Mouse (Mus musculus): ENCODE measurements around the gene Hoxd13. TPM values are rescaled to one million over a fixed set of nuclear protein-coding genes. Genes with fewer than 3 reads are reported as not detected.

Gene Hoxd13
- polyA plus RNA-seq, 1 experiment from 2014 or later = not detected

DNA sequence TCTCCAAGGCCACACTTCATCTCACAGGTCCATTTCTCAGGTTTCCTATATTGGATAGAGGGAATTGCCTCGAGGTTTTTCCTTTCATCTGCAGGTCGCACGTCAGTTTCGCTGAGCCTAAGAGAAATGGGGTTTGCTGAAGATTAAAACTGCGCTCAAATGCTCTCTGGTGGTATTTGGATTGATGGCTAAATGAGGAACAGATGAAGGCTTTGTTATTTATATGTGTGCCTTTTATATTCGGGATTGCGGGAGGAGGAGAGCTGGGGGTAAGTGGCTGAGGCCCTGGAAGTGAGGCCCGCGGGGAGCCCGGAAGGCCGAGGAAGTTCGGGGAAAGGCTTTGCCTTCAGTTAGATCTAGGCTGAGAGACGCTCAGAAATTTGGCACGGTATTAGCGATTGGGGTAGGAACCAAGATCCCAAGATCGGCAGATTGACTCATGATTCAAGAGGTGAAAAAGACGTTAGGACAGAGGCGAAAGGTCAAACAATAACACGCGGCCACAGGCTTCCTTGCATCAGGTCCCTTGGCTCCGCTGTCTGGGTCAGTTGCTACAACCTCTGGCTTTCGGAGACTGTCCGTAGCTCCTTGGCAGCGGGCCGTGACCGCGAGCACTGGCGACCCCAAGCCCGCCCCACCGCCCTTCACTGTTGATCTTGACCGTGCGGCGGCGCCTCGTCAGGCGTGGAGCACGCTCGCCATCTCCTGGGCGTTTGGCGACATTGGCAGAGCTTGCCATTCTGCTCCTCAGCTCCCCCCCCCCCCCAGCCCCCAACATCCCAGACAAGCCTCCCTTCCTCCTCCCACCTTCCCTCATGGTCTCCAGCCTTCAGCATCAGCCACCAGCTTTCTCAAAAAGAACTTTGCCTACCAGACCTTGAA lies 4.6 kb downstream of the Hoxd13 start:
- ATAC-seq = no peak
- Histone ChIP-seq H3K36me3 (ENCODE audit: control insufficient read depth, insufficient read depth) (no peaks in the 10 kb centered on the region), H3K27ac (ENCODE audit: low read depth, low read length) (no peak overlapping the region), H3K9me3 (ENCODE audit: control insufficient read depth) (no peaks in the 10 kb centered on the region), H3K9ac (ENCODE audit: low read depth, low read length) (no peak overlapping the region), H3K4me2 (replicated peaks; ENCODE audit: low read depth) (peak overlapping the region; percentile 58), H3K4me1 (replicated peaks; ENCODE audit: control insufficient read depth, insufficient read depth, low read length) (0 out of 2 replicates have a peak, but pooled peaks cover 3% of the 10 kb centered on the region), H3K4me3 (ENCODE audit: low read depth, low read length) (peak overlapping the region; percentile 38), H3K27me3 (replicated peaks; ENCODE audit: control insufficient read depth, insufficient read depth, low read length) (peaks cover 99% of the 10 kb centered on the region)
- TF ChIP-seq CTCF (IDR thresholded peaks at IDR 0.05; ENCODE audit: low read depth) = peak; percentile 86
- WGBS = 6% methylated on average over 39 of the region's 40 CpGs

DNA sequence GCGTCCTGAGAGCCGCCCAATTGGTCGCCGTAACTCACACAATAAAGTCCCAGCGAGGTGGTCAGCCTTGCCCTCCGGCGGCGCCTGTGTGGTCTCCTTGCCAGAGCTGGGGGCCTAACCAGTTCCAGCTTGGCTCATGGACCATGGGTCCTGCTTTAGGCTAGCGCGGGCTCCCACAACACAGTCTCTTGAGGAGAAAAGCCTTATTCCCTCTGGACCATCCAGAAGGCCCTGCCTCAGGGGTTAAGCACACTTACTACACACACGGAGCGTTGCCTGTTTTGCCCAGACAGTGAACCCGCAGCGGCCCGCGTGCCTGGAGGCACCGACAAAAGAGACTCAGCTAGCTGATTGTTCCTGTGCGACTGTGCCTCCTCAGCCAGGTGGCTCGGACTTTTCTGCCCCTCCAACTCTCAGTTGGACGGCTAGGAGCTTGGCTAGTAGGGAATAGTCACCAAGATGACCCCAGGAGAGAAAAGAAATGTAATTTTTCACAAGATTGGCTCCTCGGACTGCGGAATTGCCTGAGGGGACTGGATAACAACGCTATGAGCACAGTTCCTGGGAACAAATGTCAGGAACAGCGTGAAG lies 5.8 kb downstream of the Hoxd13 start:
- H3K27me3 ChIP-seq (replicated peaks; ENCODE audit: control insufficient read depth, insufficient read depth, low read length) = peaks cover 99% of the 10 kb centered on the region
- no peak overlapping the region for H3K27ac ChIP-seq (ENCODE audit: low read depth, low read length)
- no peak overlapping the region for H3K9ac ChIP-seq (ENCODE audit: low read depth, low read length)
- no peak for TF ChIP-seq CTCF (IDR thresholded peaks at IDR 0.05; ENCODE audit: low read depth)
- H3K4me3 ChIP-seq (ENCODE audit: low read depth, low read length) = no peak overlapping the region
- no peak overlapping the region for H3K4me2 ChIP-seq (replicated peaks; ENCODE audit: low read depth)
- 5% methylated on average over 24 of the region's 24 CpGs for WGBS
- no peaks in the 10 kb centered on the region for H3K36me3 ChIP-seq (ENCODE audit: control insufficient read depth, insufficient read depth)
- H3K4me1 ChIP-seq (replicated peaks; ENCODE audit: control insufficient read depth, insufficient read depth, low read length) = no peaks in the 10 kb centered on the region
- ATAC-seq = no peak
- no peaks in the 10 kb centered on the region for H3K9me3 ChIP-seq (ENCODE audit: control insufficient read depth)

DNA sequence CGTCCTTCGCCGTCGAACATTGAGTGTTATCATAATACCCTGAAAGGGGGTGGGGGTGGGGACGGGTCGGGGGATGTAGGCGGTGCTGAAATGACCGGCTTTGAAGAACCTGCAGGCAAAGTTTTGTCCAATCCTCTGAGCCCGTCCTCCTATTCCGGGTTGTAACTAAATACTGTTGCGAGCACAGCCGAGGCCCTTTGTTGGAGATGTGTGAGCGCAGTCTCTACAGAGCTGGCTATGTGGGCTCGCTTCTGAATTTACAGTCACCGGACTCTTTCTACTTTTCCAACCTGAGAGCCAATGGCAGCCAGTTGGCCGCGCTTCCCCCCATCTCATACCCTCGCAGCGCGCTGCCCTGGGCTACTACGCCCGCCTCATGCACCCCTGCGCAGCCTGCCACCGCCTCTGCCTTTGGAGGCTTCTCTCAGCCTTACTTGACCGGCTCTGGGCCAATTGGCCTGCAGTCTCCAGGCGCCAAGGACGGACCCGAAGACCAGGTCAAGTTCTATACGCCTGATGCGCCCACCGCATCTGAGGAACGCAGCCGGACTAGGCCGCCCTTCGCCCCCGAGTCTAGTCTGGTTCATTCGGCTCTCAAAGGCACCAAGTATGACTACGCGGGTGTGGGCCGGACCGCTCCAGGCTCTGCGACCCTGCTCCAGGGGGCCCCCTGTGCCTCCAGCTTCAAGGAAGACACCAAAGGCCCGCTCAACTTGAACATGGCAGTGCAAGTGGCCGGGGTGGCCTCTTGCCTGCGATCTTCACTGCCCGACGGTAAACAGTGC lies 7.0 kb downstream of the Hoxd13 start, which contains the start of gene Hoxd12:
TSS of gene Hoxd12 (plus strand) at position 133 of the 785 bp plus-strand sequence.
- TF ChIP-seq CTCF (IDR thresholded peaks at IDR 0.05; ENCODE audit: low read depth) = no peak
- H3K9me3 ChIP-seq (ENCODE audit: control insufficient read depth) = no peaks in the 10 kb centered on the region
- H3K4me2 ChIP-seq (replicated peaks; ENCODE audit: low read depth) = no peak within 1 kb of the TSS
- H3K36me3 ChIP-seq (ENCODE audit: control insufficient read depth, insufficient read depth) = no peaks in the 10 kb centered on the region
- 4% methylated on average over 47 of the region's 47 CpGs for WGBS
- no peak within 1 kb of the TSS for H3K27ac ChIP-seq (ENCODE audit: low read depth, low read length)
- no peak for ATAC-seq
- H3K9ac ChIP-seq (ENCODE audit: low read depth, low read length) = no peak within 1 kb of the TSS
- peaks cover 99% of the 10 kb centered on the region for H3K27me3 ChIP-seq (replicated peaks; ENCODE audit: control insufficient read depth, insufficient read depth, low read length)
- H3K4me1 ChIP-seq (replicated peaks; ENCODE audit: control insufficient read depth, insufficient read depth, low read length) = no peaks in the 10 kb centered on the region
- H3K4me3 ChIP-seq (ENCODE audit: low read depth, low read length) = no peak within 1 kb of the TSS

DNA sequence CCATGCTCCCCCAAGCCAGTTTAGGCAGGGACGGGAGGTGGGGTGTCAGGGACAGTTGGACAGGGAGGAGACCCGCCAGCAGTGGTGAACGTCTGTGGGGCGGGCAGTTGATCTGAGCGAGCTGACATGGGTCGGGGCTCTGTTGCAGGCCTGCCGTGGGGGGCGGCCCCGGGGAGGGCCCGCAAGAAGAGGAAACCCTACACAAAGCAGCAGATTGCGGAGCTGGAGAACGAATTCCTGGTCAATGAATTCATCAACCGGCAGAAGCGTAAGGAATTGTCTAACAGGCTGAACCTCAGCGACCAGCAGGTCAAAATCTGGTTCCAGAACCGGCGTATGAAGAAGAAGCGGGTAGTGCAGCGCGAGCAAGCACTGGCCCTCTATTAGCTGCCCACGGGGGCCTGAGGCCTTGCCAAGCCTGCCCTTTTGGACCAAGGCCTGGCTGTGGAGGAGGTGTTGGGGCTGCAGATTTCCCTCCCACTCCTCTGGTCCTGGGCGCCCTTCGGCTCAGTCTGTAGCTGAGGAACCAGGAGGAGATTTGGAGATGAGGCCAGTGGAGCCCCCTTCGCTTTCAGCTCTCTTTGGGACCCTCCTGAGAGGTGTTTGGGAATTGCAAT lies 7.7 kb downstream of the Hoxd13 start:
- Histone ChIP-seq H3K9me3 (ENCODE audit: control insufficient read depth) (no peaks in the 10 kb centered on the region), H3K4me1 (replicated peaks; ENCODE audit: control insufficient read depth, insufficient read depth, low read length) (no peaks in the 10 kb centered on the region), H3K27ac (ENCODE audit: low read depth, low read length) (no peak overlapping the region), H3K9ac (ENCODE audit: low read depth, low read length) (no peak overlapping the region), H3K27me3 (replicated peaks; ENCODE audit: control insufficient read depth, insufficient read depth, low read length) (peaks cover 100% of the 10 kb centered on the region), H3K4me2 (replicated peaks; ENCODE audit: low read depth) (no peak overlapping the region), H3K4me3 (ENCODE audit: low read depth, low read length) (no peak overlapping the region), H3K36me3 (ENCODE audit: control insufficient read depth, insufficient read depth) (no peaks in the 10 kb centered on the region)
- no peak for TF ChIP-seq CTCF (IDR thresholded peaks at IDR 0.05; ENCODE audit: low read depth)
- no peak for ATAC-seq
- WGBS = 6% methylated on average over 23 of the region's 24 CpGs

DNA sequence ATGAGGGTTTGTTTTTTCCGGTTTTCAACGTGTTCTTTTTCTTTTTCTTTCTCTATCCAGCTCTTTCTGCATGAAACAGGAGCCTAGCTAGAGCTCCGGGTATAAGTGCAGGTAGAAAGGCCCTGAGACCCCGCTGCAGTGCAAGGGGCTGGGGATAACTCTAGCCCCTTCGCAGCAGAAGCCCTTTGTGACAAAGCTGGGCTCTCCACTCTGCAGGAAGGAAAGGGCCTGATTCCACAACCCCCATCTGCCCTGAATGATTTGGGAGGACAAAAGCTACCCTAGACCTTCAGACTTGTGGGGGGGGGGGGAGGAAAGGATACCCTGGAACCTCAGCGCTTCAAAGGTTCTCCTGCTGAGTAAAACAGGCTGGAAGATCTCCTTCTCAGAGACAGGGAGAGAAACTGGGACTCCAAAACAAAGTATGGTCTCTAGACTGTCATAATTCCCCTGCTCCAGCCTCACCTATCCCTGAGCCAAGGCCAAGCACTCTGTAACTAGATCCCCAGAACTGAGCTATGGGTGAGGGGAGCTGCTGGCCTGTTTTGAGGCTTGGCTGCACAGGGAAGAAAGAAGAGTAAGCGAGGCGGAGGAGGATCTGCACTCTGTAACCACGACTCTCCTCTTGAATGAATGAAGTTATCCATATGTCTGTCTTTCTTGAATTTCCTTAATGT lies 8.4 kb downstream of the Hoxd13 start:
- Histone ChIP-seq H3K27me3 (replicated peaks; ENCODE audit: control insufficient read depth, insufficient read depth, low read length) (peaks cover 100% of the 10 kb centered on the region), H3K4me1 (replicated peaks; ENCODE audit: control insufficient read depth, insufficient read depth, low read length) (no peaks in the 10 kb centered on the region)

More for the DNA sequence above, 8.4 kb downstream of the Hoxd13 start:
- H3K9ac ChIP-seq (ENCODE audit: low read depth, low read length) = no peak overlapping the region
- no peaks in the 10 kb centered on the region for H3K36me3 ChIP-seq (ENCODE audit: control insufficient read depth, insufficient read depth)
- 7% methylated on average over 9 of the region's 9 CpGs for WGBS
- no peak overlapping the region for H3K4me2 ChIP-seq (replicated peaks; ENCODE audit: low read depth)
- no peak for TF ChIP-seq CTCF (IDR thresholded peaks at IDR 0.05; ENCODE audit: low read depth)
- no peak overlapping the region for H3K4me3 ChIP-seq (ENCODE audit: low read depth, low read length)
- ATAC-seq = no peak
- no peak overlapping the region for H3K27ac ChIP-seq (ENCODE audit: low read depth, low read length)
- no peaks in the 10 kb centered on the region for H3K9me3 ChIP-seq (ENCODE audit: control insufficient read depth)
